Mouse (Mus musculus) lung, embryonic 15.5 days (tissue): ENCODE data around the gene Serpine2. TPM values are rescaled to one million over a fixed set of nuclear protein-coding genes. Genes with fewer than 3 reads are reported as not detected.

Experiments used
- ATAC-seq: fragments of 200-750 bp; cut with Nextera tagmentation; 2 replicates; pipeline ENCODE4 v1.8.0; 2017; ENCODE audit warnings: moderate number of reproducible peaks, borderline replicate concordance; ENCODE audit not compliant: low FRiP score, low TSS enrichment; ENCODE audit errors: extremely low read depth
- H3K27ac ChIP-seq: fragments of 300-500 bp; sonication (generic); 2 replicates; pipeline ENCODE4 v1.5.1; 2015; ENCODE audit warnings: moderate library complexity, mild to moderate bottlenecking, inconsistent platforms
- H3K27me3 ChIP-seq: fragments of 300-500 bp; sonication (generic); 2 replicates; pipeline ENCODE4 v1.6.1; 2015; ENCODE audit warnings: inconsistent platforms
- H3K36me3 ChIP-seq: fragments of 300-500 bp; sonication (generic); 2 replicates; pipeline ENCODE4 v1.6.1; 2015; ENCODE audit warnings: inconsistent platforms
- H3K4me1 ChIP-seq: fragments of 300-500 bp; sonication (generic); 2 replicates; pipeline ENCODE4 v1.6.1; 2015; ENCODE audit warnings: inconsistent platforms
- H3K4me2 ChIP-seq: fragments of 300-500 bp; sonication (generic); 2 replicates; pipeline ENCODE4 v1.6.1; 2015; ENCODE audit warnings: inconsistent platforms, mild to moderate bottlenecking, moderate library complexity
- H3K4me3 ChIP-seq: fragments of 300-500 bp; sonication (generic); 2 replicates; pipeline ENCODE4 v1.5.1; 2015; ENCODE audit warnings: mild to moderate bottlenecking, inconsistent platforms
- H3K9ac ChIP-seq: fragments of 300-500 bp; sonication (generic); 2 replicates; pipeline ENCODE4 v1.6.1; 2015; ENCODE audit warnings: inconsistent platforms
- H3K9me3 ChIP-seq: fragments of 300-500 bp; sonication (generic); 2 replicates; pipeline ENCODE4 v1.6.1; 2016; ENCODE audit warnings: inconsistent platforms
- WGBS: fragments of 180-500 bp; shearing (Covaris S2); methylation state at CpG from one replicate; pipeline ENCODE4 v1.1.7; 2015; 5-methylcytosine and 5-hydroxymethylcytosine counted together
- polyA plus RNA-seq: library from polyadenylated mRNA; unstranded; fragments of >200 nt; fragmentation: Nextera tagmentation; extraction: Ambion mirVana; gene quantifications from 2 replicates; pipeline ENCODE4 v1.2.1, GENCODE M21; 2015

The Serpine2 gene
- polyA plus RNA-seq, 1 experiment from 2014 or later, result 357 TPM

DNA sequence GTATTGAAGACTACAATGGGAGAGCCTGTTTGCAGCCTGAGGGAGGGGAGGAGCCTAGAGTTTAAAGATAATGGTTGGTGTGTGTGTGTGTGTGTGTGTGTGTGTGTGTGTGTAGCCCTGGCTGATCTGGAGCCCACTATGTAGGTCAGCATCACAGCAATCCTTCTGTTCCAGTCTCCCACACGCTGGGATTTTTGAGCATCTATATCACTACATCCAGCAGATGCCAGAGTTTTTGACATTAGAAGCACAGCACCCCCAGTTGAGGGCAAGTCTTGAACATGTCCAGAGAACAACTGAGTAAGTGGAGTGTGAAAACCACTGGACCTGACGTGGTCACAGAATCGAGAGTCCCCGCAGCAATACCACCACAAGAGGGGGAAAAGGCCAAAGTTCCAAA lies 4.2 kb downstream of the Serpine2 start:
- ATAC-seq, result no peak
- 63% methylated on average over 4 of the region's 4 CpGs for WGBS
- Histone ChIP-seq H3K9me3 (no peaks in the 10 kb centered on the region), H3K4me1 (peaks cover 43% of the 10 kb centered on the region), H3K4me3 (peak overlapping the region; percentile 80), H3K27me3 (no peaks in the 10 kb centered on the region), H3K36me3 (no peaks in the 10 kb centered on the region), H3K4me2 (peak overlapping the region; percentile 90), H3K9ac (no peak overlapping the region), H3K27ac (no peak overlapping the region)

DNA sequence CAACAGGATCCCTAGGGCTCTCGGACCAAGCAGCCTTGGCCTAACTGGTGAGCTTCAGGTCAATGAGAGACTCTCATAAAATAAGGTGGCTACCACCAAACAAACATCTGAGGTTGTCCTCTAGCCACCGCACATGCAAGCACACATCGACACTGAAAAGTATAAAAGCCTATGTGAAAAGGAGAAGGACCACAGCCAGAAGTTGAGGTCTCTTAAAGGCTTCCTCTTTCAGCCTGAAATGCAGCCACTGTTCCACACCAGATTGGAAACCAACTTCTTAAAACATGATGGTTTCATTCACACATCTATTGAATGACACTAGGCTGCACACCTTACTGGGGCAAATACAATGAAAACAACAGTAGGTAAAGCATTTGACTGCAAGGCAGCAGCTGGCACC lies 7.5 kb downstream of the Serpine2 start:
- no peak for ATAC-seq
- Histone ChIP-seq H3K4me2 (no peak overlapping the region), H3K27me3 (no peaks in the 10 kb centered on the region), H3K27ac (no peak overlapping the region), H3K36me3 (no peaks in the 10 kb centered on the region), H3K4me3 (no peak overlapping the region), H3K9ac (no peak overlapping the region), H3K4me1 (peaks cover 21% of the 10 kb centered on the region), H3K9me3 (no peaks in the 10 kb centered on the region)
- WGBS, result 84% methylated on average over 3 of the region's 3 CpGs

DNA sequence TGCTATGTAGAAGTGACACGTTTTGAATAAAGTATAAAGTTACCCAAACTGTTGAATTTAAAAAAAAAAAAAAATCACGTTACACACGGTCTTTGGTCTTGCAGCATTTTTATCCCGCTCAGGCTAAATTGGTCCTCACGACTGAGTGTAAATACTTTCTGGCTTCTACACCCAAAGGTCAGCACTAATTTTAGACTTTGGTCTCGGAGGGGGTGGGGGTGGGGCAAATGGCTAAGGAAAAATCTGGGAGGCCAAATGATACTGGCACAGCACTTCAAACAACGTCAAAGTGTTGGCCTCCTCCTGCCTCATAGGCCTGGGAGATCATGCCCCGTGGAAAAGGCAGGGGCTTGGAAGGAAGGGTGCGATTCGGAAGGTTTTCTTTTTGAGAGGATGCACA lies 10.6 kb downstream of the Serpine2 start:
- no peaks in the 10 kb centered on the region for H3K9me3 ChIP-seq
- H3K4me2 ChIP-seq, result no peak overlapping the region
- no peak overlapping the region for H3K9ac ChIP-seq
- H3K4me3 ChIP-seq, result no peak overlapping the region
- H3K27ac ChIP-seq, result no peak overlapping the region
- peaks cover 11% of the 10 kb centered on the region for H3K4me1 ChIP-seq
- H3K27me3 ChIP-seq, result no peaks in the 10 kb centered on the region
- WGBS, result 48% methylated on average over 10 of the region's 10 CpGs
- H3K36me3 ChIP-seq, result no peaks in the 10 kb centered on the region
- no peak for ATAC-seq

DNA sequence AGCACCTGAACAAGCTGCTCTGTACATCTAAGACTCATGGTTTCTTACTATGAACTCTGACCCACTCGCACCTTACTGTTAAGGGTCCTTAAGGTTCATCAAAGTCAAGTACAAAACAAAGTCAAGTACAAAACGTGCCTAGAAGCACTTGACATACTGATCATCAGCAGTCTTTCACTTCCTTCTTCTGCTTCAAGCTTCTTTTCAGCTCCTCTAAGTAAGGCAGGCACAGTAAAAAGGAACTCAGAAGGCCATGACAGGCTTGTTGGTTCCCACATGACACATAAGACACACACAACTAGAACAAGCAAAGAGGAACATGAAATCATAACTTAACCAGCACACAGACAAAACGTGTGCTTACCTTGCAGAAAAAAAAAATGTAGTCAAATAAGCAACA lies 12.3 kb downstream of the Serpine2 start:
- H3K27ac ChIP-seq, result no peak overlapping the region
- H3K4me1 ChIP-seq, result peaks cover 11% of the 10 kb centered on the region
- H3K27me3 ChIP-seq, result no peaks in the 10 kb centered on the region
- no peak overlapping the region for H3K4me2 ChIP-seq
- H3K9ac ChIP-seq, result no peak overlapping the region
- ATAC-seq, result no peak
- no peaks in the 10 kb centered on the region for H3K9me3 ChIP-seq
- WGBS, result 56% methylated on average over 3 of the region's 3 CpGs
- no peaks in the 10 kb centered on the region for H3K36me3 ChIP-seq
- no peak overlapping the region for H3K4me3 ChIP-seq

DNA sequence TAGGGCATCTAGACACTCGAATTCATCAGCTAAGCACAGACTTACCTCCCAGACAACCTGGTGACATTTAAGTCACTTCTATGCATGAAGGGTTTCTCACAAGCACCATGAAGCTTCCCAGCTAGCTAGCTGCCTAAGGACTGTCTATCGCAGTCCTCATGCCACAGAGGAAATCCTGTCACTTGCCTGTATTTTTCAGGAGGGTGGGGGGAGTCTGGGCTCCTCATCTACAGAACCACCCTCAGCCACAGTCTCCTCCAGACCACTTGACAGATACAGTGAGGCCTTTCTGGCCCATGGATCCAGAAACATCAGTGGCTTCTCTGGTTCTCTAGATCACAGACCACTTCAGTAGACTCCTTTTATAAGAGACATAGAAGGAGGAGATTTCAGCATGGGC lies 14.1 kb downstream of the Serpine2 start:
- no peaks in the 10 kb centered on the region for H3K27me3 ChIP-seq
- H3K9ac ChIP-seq, result no peak overlapping the region
- ATAC-seq, result no peak
- H3K9me3 ChIP-seq, result no peaks in the 10 kb centered on the region
- H3K4me1 ChIP-seq, result peaks cover 11% of the 10 kb centered on the region
- no peak overlapping the region for H3K4me2 ChIP-seq
- 81% methylated on average over 2 of the region's 2 CpGs for WGBS
- H3K36me3 ChIP-seq, result no peaks in the 10 kb centered on the region
- no peak overlapping the region for H3K4me3 ChIP-seq
- no peak overlapping the region for H3K27ac ChIP-seq

DNA sequence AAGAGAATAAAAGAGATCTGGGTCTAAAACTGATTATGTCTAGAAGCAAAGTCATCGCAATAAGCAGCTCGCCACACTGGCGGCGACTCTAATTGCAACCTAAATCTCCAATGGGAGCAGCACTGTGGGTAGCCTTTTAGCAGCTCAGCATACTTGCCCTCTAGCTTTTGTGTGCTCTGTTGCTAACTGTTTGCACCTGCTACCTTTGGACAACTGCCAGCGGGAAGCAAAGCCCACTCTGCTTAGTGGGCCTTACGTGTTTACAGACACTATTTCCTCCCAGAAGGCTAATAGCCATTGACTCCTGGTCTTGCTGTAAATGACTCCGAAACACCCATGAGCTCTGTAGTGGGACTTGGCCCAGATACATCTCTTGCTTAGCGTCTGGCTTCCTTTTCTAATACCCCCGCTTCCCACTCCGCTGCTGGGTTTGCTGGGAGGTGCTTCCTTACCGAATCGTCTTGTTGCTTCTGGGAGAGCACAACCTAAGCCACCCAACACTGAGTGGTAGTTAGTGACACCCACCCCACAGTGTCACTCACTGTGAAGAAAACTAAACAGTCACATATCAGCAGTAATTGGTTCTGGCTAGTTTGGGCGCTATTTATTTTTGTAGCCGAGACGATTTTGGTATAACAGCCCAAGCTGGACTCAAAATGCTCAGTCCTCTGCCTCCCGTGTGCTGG lies 28.1 kb downstream of the Serpine2 start:
- no peak overlapping the region for H3K27ac ChIP-seq
- no peaks in the 10 kb centered on the region for H3K27me3 ChIP-seq
- no peak overlapping the region for H3K9ac ChIP-seq
- no peaks in the 10 kb centered on the region for H3K9me3 ChIP-seq
- no peak overlapping the region for H3K4me2 ChIP-seq
- H3K4me3 ChIP-seq, result no peak overlapping the region
- peaks cover 8% of the 10 kb centered on the region; the same call in 1 of the 2 replicates for H3K4me1 ChIP-seq
- peaks cover 5% of the 10 kb centered on the region; the same call in 1 of the 2 replicates for H3K36me3 ChIP-seq
- 61% methylated on average over 16 of the region's 16 CpGs for WGBS
- no peak for ATAC-seq

DNA sequence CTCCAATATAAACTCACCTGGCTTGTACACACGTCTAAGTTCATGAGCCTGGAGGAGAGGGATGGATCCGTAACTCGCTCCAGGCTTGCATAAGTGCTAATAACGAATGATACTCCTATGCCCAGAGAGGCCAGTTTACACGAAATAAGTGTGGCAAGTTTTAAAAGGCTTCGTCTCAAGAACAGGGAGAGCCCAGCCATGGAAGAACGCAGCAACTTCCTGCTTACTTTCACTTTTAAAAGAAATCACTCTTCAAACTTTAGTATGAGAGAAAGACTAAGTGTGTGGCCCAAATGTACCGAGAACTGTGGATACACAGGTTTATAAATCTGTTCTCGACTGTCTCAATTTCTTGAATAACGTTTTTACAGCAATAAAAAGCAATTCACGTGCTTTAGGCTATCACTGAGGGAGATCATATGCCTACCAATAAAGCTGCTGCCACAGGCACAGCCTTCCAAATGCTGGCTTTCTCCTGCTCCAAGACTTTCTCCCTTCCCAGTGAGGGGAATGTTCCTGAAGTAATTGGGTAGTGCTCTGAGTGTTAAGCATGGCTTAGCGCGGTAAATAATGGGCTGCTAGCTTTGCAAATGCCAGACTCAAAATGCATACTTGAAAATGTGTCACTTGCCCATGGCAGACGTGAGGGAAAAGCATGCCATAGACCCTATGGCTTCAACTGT lies 36.9 kb downstream of the Serpine2 start:
- 37% methylated on average over 14 of the region's 14 CpGs for WGBS
- peak overlapping the region; percentile 12; the same call in 1 of the 2 replicates for H3K4me3 ChIP-seq
- H3K4me1 ChIP-seq, result peaks cover 28% of the 10 kb centered on the region

DNA sequence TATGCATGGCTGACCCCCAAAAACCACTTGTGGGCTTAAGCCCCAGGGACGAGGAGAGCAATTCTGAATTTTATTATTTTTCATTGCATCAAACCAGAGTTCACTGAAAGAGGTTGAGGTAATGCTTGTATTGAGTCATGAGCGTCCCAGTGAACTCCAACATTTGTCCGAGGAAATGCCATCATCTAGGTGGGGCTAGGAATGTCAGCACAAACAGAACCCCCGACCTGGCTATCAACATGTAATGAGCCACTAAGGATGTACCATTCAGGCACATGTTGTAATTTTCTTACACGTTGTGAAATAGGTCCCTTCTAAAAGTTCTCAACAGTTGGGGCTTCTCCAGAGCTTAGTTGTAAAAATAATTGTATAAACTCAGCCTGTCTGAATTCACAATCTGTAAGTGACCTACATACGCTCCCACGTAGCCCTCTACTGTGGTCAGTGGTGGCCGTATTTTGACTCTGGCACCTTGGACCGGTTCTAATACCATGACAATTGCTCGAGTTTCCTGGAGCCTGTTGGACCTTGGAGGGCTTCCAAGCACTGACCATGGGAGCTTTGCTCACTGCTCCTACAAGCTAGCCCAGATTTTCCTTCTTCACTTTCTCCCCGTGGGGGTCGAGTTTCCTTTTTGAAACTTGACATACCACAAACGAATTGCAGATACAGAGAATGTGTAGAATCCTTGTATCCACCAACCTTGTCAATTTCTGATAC lies 38.0 kb downstream of the Serpine2 start:
- H3K27me3 ChIP-seq, result no peaks in the 10 kb centered on the region
- H3K4me2 ChIP-seq, result no peak overlapping the region
- H3K36me3 ChIP-seq, result 0 out of 2 replicates have a peak, but pooled peaks cover 7% of the 10 kb centered on the region
- 50% methylated on average over 13 of the region's 13 CpGs for WGBS
- ATAC-seq, result peak; percentile 52
- H3K4me1 ChIP-seq, result peaks cover 28% of the 10 kb centered on the region
- H3K4me3 ChIP-seq, result no peak overlapping the region
- peak overlapping the region; percentile 46 for H3K27ac ChIP-seq
- H3K9ac ChIP-seq, result no peak overlapping the region
- no peaks in the 10 kb centered on the region for H3K9me3 ChIP-seq

More for the DNA sequence above, 36.9 kb downstream of the Serpine2 start:
- H3K27me3 ChIP-seq, result no peaks in the 10 kb centered on the region
- H3K9ac ChIP-seq, result no peak overlapping the region
- H3K4me2 ChIP-seq, result peak overlapping the region; percentile 36
- H3K36me3 ChIP-seq, result 0 out of 2 replicates have a peak, but pooled peaks cover 7% of the 10 kb centered on the region
- peak; percentile 39; the same call in 1 of the 2 replicates for ATAC-seq
- peak overlapping the region; percentile 46 for H3K27ac ChIP-seq
- no peaks in the 10 kb centered on the region for H3K9me3 ChIP-seq

DNA sequence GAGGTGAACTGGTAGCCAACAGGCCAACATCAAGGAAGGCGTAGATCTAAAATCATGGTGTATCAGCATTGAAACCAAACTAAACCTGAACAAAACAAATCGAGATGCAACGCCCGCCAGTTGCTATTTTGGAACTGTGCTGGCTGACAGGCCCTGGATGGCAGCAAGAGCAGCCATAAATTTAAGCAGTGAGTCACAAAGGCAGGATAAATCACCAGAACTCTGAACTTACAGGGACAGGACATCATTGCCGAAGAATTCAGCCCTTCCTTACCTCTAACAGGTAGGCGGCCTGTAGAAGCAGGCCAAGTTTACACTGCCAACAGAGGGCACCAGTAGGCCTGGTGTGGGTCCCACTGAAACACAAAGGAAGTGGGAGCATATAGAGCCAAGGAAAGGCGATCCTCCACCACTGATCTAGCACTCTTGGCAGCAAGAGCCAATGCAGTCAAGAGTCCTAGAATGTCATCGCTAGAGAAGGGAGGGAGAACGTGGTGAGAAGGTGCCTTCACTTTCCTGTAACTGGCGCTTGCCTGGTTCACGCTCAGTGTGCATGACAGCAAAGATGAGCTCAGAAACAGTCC lies 41.6 kb downstream of the Serpine2 start:
- Histone ChIP-seq H3K36me3 (peaks cover 18% of the 10 kb centered on the region; the same call in 1 of the 2 replicates), H3K27ac (no peak overlapping the region), H3K9ac (no peak overlapping the region), H3K9me3 (no peaks in the 10 kb centered on the region), H3K27me3 (no peaks in the 10 kb centered on the region), H3K4me2 (no peak overlapping the region), H3K4me3 (no peak overlapping the region), H3K4me1 (peaks cover 16% of the 10 kb centered on the region)
- ATAC-seq, result no peak
- WGBS, result 85% methylated on average over 11 of the region's 11 CpGs

DNA sequence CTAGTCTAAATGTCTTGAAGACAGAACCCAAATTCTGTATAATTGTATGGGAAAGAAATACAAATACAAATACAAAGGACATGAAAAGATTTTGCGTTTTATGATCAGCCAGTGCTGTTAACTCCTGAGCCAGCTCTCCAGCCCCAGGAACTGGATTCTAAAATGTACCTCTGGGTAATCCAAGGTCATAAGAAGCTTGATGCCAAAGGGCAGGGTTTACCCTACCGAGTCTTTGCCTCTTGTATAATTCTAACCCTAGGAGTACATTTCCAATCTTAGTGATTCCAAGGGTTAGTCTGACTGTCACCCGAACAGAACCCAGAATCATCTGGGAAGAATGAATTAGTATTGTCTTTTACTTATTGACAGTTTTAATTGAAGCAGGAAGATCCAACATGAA lies 45.5 kb downstream of the Serpine2 start:
- H3K4me2 ChIP-seq, result no peak overlapping the region
- H3K9me3 ChIP-seq, result no peaks in the 10 kb centered on the region
- no peaks in the 10 kb centered on the region for H3K27me3 ChIP-seq
- H3K9ac ChIP-seq, result no peak overlapping the region
- no peaks in the 10 kb centered on the region for H3K4me1 ChIP-seq
- WGBS, result 91% methylated on average over 3 of the region's 3 CpGs
- H3K27ac ChIP-seq, result no peak overlapping the region
- H3K4me3 ChIP-seq, result no peak overlapping the region
- no peak for ATAC-seq
- H3K36me3 ChIP-seq, result peaks cover 12% of the 10 kb centered on the region

DNA sequence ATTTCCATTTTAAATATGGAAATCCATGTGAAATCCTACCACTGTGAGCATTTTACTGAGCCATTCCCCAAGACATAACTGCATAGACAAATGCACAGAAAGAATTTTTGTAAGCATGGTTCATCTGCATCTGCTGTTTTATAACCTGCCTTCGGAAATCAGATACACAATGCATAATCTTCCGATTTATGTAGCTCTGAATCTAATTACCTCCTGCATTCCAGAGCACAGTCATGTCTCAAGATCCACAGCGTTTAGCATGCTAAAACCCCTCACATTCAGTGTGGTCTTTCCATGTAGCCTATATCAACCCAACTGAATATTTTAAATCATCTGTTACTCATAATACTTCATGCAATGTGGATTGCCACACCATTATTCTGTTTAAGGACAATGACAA lies 51.5 kb downstream of the Serpine2 start:
- H3K4me3 ChIP-seq, result no peak overlapping the region
- no peak overlapping the region for H3K27ac ChIP-seq
- no peaks in the 10 kb centered on the region for H3K27me3 ChIP-seq
- 77% methylated on average over 3 of the region's 3 CpGs for WGBS
- no peak overlapping the region for H3K4me2 ChIP-seq
- H3K9me3 ChIP-seq, result no peaks in the 10 kb centered on the region
- H3K36me3 ChIP-seq, result peaks cover 4% of the 10 kb centered on the region
- H3K4me1 ChIP-seq, result peaks cover 9% of the 10 kb centered on the region; the same call in 1 of the 2 replicates
- ATAC-seq, result no peak
- no peak overlapping the region for H3K9ac ChIP-seq
